Mouse (Mus musculus) c-Kit-positive CD71-positive TER-119-positive erythroid progenitor cells, embryonic 14.5 days (primary cell): Measurements from ENCODE around the gene Adamts17.

ENCODE experiments used
- DNase-seq: peaks from one replicate; pipeline ENCODE4 v3.0.0-alpha.2; 2013; ENCODE audit warnings: low spot score

Gene Adamts17

DNA sequence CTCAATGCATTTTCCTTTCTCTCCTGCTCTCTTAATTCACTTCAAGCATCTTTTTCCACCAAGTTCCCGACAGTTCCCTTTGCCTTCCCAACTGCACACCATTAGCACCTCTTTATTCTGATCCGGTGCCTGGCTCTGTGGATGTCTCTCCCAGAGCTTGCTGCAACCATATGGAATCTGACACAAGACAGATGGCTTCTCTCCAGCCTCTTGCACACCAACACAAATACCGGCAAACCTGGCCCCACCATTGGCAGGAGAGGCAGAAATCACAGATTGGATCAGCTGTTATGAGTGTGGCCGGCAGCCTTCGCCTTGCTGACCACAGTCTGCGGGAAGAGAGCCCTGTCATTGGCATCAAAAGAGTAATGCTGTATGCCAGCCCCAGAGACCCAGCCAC is 248.2 kb downstream of the Adamts17 start:
- DNase-seq = no peak

- DNase-seq = no peak
These were observed 257.6 kb downstream of the Adamts17 start for GRCm38 (mm10) chr7:67097096-67097495.

DNA sequence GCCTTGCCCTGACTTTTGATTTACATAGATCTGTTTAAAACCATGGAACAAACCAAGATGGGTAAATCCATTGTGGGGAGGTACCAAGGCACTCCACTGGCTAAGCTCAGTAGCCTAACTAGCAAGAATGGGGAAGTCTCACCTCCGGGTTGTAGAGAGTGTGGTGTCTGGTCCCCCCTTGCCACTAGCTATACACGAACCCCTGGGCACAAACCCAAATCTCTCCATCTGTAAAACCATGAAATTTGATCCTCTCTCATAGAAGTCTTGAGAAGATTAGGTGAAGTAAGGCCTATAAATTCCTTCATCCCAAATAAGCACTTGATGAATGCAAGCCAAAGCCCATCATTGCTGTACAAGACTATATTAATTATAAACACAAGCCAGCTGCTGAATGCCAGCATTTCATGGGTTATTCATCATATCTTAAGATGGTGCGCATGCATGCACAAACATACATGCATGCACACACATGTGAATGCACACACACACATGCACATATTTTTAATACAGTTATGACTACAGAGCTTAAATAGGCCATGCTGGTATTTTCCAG is 262.0 kb downstream of the Adamts17 start:
- DNase-seq = no peak

DNA sequence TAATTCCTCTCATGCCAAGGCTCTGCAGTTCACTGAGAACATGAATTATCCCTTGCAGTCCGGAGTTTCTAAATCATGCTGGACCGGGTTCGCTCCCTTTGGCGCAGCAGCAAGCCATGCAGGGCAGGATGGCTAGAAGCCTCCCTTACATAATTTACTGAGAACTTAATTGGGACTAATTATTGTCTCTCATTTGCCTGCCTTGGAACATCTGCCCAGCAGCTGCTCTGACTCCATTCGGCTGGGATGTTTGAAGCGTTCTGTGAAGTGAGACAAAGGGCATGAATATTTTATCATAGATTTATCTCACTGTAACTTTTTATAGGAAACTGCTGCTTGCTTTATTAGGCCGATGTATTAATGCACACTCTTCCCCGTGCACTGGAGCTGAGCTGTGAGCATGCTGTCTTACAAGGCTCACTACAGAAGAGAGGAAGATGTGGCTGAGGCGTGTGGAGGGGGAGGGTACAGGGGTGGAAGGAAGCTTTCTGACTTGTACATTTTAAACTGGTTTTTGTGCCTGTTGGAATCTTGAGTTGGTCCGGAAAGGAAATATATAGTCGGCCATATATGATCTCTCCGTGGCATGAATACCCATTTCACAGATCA is 271.1 kb downstream of the Adamts17 start:
- no peak for DNase-seq

DNA sequence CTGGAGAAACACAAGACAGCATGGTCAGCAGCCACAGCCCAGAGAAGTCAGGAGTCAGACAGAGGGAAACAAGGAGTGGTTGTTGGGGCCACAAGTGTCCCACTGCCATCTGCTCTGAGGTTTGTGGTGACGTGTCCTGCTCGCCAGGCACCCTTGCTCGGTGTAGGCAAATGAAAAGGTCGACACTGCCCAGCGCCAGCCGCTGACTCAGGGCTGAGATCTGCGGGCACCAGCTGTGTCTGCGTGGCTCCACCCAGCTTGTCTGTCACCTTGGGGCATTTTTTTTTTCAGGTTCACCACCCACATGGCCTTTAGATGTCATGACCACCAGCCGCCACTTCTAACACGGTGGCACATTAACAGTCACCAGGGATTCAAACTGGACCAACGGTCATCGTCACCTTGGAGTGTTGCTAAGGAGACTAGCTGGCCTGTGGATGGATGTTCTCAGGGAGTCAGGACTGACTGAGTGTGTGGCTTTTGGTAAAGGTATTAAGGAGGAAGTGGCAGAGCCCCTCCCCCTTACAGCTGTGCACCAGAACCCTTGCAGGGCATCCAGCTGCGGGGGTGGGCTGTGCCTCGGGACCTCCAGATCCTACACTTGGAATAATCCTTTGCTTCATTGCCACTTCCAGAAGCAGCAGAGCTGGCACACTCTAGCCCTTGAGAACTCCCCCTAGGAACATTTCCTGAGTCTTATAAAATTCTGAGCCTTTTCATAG is 273.1 kb downstream of the Adamts17 start:
- no peak for DNase-seq

DNA sequence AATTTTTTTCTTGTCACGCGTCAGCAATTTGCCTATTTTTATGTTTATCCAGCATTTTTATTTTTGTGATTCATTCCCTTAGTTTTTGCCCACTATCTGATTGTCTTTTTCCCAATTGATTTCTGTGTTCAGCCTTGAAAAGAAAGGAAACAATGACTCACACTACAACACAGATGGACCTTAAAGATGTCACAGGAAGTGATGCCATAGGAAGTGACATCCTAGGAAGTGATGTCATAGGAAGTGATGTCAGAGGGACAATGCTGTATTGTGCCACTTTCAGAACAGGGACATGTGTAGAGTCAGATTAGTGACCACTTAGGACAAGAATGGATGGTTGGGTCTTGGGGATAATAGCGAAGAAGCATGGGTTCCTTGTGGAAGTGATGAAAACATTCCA is 274.5 kb downstream of the Adamts17 start:
- DNase-seq = no peak

GRCm38 (mm10) chr7:67115056-67115455 is 275.5 kb downstream of the Adamts17 start:
- DNase-seq = no peak

- no peak for DNase-seq
These were observed 295.6 kb downstream of the Adamts17 start for GRCm38 (mm10) chr7:67135140-67135539.

- DNase-seq = no peak
These were observed 302.9 kb downstream of the Adamts17 start for GRCm38 (mm10) chr7:67142347-67143015.

DNA sequence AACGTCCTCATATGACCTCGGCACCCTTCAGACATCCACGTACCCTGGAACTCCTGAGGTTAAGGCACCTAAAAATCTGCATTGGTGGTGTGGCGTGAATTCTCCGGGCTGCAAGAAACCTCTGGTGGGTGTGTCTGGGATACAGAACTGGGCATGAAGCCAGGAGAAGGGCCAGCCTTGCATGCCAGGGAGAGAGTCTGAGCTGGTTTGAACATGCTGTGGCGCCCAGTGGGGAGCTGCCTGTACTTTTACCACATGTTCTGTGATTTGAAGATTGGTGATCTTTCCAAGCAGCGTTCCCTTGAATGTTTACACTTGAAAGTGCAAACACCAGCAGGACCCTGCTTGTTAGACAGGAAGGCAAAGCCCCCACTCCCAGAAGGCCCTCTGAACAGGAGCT is 306.2 kb downstream of the Adamts17 start:
- DNase-seq = no peak

- no peak for DNase-seq
These were observed 306.6 kb downstream of the Adamts17 start for GRCm38 (mm10) chr7:67146151-67146550.

DNA sequence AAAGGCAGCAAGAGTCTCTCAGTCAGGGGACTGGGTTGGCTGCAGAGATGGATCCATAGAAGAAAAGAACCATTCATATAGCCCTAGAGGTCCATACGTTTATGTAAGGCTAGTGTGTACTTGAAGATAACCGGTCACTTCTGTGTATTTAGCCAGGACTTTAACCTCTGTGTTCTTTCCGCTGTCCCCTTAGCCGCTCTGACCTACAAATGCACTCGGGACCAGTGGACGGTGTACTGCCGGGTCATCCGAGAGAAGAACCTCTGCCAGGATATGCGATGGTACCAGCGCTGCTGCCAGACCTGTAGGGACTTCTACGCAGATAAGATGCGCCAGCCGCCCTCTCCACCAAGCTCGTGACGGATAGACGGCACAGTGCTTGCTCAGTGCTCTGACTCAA is 310.2 kb downstream of the Adamts17 start:
- no peak for DNase-seq

DNA sequence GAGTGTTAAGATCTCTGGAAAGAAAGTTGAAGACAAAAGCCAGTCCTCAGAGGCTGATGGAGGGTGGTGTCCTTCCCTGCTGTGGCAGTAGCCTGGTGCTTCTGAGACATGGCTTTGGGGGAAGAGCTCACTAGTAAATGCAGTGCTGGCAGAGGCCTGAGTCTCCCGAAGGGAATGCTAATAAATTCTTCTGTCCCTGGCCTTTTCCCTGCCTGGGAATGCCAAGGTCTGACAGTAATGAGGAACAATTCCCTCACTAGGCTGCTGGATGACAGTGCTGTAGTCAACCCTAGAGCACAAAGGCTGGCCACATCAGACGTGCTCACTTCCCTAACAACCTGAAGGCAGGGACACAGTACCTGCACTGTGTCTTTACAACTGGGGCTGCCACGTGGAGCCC is 313.1 kb downstream of the Adamts17 start:
- no peak for DNase-seq

DNA sequence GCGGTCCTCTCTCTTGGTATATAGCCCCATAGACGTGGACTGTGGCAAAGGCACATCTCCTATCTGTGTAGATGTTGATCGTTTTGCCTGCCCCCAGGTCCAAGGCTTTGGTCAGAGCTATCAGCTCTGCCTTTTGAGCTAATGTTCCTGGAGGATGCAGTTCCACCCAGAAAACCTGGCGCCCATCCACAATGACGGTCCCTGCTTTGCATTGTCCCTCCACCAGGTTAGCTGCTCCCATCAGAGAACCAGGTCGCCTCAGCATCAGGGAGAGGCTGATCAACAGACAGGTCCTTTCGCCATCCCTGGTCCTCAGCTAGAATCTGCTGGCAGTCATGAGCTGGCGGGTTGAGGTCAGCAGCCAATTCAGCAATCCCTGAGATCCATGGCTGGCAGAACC is 322.6 kb downstream of the Adamts17 start:
- no peak for DNase-seq

- DNase-seq = no peak
These were observed 328.8 kb downstream of the Adamts17 start for GRCm38 (mm10) chr7:67168288-67168687.

GRCm38 (mm10) chr7:67168763-67169569 is 329.4 kb downstream of the Adamts17 start:
- DNase-seq = no peak

- no peak for DNase-seq
These were observed 334.1 kb downstream of the Adamts17 start for GRCm38 (mm10) chr7:67173522-67174195.

- DNase-seq = no peak
These were observed 344.3 kb downstream of the Adamts17 start for GRCm38 (mm10) chr7:67183786-67184185.

DNA sequence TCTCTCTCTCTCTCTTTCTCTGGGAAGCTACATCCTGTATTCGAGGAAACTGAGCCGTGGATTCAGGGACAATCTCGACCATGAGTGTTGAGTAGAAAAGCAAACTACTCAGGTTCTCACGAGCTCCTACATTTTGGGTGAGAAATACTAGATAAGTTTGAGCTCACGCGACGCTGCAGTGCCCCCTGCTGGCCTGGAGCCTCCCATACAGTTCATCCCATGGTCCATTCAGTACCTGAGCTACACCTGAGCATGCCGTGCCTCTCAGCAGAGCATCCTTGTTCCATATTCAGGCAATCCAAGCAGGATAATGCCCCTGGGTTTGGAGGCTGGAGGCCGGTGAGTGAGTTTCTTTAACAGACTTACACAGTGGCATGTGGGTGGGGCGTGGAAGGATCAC is 359.9 kb downstream of the Adamts17 start:
- no peak for DNase-seq
